Mouse (Mus musculus) right cerebral cortex, postnatal 14 days (tissue): ENCODE results near the gene Tescl.

Experiments used
- DNase-seq: peaks from one replicate; pipeline ENCODE4 v3.0.0; 2022

Tescl gene

DNA sequence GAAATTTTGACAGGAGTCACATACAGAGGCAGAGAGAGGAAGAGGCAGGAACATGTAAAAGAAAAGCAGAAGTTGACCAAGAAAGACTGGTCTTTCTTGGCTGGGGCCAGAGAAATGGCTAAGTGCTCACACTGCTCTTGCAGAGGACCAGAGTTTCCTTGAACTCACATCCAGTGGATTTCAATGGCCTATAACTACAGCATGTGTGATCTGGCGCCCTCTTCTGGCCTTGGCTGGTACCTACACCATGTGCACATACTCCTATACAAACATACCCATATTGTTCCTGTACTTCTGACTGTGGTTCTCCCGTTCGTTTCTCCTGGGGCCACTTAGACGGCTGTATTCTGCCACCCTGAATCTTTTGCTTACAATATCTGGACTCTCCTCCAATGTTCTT, 27.3 kb upstream of the Tescl start:
- DNase-seq: no peak

DNA sequence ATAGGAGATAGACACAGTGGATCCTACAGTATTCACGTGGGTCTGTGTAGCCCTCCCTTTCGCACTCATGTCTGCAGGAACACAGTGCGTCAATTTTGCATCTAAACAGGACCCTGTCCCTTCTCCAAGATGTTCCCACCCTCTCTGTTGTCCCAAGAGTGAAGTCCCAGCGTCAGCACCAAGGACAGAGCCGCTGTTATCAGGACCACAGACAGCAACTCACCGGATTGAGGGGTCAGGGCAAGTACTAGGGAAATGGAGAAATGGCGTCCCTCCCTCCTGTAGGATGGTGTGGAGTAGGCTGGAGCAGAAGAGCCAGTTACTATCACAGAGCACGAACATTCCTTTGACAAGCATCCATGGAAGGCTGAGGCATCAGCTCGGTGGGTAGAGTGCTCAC, 25.5 kb upstream of the Tescl start:
- no peak for DNase-seq

DNA sequence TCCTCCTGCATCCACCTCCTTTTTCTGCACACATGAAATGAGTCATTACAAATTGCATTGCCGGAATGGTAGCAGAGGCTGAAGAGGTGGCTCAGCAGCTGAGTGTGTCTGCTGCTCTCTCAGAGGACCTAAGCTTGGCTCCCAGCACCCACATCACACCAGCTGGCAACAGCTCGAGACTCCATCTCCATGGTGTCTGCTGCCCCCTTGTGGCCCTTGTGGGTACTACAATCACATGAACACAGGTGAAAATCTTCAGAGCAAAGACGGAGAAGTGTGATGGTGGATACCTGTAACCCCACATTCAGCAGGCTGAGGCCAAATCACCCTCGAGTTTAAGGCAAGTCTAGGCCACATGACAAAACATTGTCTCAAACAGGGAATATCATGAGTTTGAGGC, 24.2 kb upstream of the Tescl start:
- no peak for DNase-seq

DNA sequence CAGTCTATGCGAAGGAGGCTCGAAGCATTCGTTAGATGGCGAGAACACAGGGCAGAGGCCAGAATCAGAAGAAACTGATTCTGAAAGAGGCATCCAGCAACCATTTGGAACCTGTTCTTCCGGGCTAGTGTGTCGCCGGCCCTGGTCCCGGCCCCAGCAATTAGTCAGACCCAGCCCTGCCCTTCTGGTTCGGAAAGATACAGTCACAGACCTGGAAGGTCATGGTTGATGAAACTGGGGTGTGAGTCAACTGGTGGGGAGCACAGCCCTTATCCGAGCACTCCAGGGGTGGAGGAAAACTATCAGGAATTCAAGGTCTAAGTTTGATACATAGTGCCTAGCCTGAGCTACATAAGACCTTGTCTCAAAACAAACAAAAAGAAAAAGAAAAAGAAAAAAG, 22.3 kb upstream of the Tescl start:
- DNase-seq: no peak

DNA sequence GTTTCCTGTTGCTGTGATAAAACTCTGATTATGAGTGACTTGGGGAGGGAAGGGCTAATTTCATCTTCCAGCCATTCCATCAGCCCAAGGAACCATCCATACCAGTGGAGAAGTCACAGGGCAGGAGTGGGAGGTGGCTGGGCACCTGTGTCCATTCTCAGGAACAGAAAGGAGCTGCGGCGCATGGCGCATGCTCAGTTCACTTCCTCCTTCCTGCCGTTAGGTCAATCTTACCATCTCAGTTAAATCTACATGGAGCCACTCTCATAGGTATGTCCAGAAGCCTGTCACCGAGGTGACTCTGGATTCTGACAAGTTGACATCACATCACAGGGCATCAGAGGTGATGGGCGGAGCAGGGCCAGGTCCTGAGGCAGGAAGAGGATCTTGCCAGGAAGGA, 21.9 kb upstream of the Tescl start:
- DNase-seq: no peak

DNA sequence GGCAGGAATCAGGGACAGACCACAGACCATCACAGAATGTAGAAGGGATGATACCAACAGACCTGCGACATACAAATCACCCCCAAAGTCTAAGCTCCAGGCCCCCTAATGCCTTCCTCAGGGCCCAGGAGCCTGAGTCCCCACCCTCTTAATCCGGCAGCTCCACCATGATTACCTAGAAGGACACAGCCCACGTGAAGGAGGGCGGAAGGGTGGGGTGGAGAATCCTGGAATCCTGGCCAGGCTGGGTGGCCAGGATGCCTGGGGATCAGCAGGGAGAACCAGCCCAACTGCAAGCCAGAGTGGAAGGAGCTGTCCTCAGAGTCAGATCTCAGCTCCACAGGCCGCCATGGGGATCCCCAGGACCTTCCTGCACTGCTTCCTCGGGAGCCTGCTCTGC, 15.2 kb upstream of the Tescl start, which contains the start of gene Lypd5:
Gene Lypd5, plus strand, starts transcription at position 301 of the 400 bp plus-strand sequence.
- no peak for DNase-seq

DNA sequence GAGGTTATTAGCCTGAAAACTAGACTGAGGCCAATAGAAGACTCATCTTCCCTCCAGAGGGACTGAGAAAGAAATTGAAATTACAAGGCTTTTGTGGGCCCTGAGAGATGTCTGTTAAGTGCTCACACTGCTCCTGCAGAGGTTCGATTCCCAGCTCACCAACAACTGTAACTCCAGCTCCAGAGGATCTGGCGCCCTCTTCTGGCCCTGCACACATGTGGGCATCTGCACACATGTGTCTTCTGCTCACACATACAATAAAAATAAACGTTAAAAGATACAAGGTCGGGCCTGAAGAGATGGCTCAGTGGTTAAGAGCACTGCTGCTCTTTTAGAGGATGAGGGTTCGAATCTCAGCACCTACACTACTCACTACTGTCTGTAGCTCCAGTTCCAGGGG, 12.7 kb upstream of the Tescl start:
- DNase-seq: no peak

DNA sequence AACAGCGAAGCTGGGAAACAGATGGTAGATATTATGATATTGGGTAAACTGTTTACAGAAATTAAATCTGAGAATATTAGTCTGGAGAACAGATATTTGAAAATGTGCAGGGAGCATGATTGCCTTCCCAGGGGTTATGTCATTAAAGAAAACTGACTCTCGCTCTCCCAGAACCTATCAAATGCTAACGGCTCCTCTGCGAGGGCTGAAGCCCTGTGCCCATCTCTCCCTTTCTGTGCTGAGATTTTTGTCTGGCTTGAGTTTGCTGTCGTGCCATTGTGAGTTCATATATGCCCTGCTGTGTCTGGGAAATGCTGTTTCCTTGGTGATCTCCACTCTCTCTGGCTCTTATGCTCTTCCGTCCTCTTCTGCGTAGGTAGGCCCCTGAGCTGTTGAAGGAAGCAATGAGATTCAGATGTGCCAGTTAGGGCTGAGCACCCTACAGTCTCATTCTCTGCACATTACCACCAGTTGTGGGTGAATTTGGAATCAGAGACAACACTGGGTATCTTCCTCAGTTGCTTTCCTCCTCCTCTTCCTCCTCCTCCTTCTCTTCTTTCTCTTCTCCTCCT, 10.1 kb upstream of the Tescl start:
- DNase-seq: no peak

DNA sequence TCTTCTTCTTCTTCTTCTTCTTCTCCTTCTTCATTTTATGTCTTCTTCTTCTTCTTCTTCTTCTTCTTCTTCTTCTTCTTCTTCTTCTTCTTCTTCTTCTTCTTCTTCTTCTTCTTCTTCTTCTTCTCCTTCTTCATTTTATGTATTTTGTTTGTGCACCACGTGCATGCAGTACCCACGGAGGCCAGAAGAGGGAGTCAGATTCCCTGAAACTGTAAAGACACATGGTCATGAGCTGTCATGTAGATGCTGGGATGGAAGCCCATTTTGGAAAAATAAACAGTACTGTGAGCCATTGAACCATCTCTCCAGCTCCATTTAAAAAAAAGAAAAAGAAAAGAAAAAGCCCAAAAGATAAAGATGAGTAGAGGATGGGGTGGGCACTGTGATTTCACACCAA, 4.5 kb upstream of the Tescl start:
- DNase-seq: no peak

DNA sequence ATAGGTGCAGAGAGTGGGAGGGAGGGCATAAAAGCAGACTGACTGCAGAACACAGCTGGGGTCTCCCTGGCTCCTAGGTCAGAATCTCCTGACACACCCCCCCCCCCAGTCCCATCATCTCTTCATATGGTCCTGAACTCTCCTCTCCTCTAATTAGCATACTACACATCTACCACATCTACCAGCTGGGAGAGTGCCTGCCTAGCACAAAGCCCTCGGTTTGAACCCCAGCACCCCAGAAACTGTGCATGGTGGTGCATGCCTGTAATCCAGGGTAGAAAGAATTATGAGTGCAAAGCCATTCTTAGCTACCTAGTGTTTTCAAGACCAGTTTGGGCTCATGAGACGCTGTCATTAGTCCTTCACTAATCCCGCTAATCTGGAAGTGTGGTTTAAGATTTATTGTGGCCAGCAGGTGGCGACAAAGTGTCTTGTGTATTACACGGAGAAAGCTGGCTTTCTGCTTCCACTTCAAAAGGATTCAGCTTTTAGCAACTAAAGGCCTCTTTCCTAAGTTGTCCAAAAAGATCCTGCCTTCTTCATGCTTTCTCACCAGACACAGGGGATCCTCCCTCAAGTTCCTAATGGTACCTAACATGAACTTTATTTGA, 2.1 kb upstream of the Tescl start:
- peak; percentile 89 for DNase-seq

DNA sequence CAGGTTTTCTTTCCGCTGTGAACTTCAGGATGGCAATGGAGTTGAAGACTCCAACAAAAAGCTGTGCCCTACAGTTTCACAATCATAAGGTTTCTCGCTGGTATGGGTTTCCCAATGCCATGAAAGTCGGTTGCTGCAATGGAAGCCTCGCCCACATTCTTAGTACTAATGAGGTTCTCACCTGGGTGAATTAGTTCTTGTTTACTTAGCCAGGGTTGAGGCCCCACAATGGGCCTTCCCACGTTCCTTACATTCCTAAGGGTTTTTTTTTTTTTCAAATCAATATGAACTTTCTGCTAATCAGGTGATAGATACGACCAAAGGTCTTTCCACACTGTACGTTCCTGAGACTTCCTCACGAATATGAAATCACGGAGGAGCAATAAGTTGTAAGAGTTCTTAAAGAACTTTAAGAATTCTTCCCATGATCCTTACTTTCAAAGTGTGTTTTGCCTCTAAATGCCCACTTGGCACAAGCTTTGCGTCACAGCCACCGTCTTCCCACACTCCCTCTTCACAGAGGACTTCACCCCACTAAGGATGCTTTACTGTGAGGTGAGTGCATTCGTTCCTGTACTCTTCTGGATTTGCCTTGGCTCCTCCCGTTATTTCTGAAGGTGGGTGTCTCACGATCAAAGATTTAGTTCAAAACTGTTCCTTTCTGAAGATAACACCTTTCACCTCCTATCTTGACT, 6.3 kb downstream of the Tescl start:
- DNase-seq: no peak

DNA sequence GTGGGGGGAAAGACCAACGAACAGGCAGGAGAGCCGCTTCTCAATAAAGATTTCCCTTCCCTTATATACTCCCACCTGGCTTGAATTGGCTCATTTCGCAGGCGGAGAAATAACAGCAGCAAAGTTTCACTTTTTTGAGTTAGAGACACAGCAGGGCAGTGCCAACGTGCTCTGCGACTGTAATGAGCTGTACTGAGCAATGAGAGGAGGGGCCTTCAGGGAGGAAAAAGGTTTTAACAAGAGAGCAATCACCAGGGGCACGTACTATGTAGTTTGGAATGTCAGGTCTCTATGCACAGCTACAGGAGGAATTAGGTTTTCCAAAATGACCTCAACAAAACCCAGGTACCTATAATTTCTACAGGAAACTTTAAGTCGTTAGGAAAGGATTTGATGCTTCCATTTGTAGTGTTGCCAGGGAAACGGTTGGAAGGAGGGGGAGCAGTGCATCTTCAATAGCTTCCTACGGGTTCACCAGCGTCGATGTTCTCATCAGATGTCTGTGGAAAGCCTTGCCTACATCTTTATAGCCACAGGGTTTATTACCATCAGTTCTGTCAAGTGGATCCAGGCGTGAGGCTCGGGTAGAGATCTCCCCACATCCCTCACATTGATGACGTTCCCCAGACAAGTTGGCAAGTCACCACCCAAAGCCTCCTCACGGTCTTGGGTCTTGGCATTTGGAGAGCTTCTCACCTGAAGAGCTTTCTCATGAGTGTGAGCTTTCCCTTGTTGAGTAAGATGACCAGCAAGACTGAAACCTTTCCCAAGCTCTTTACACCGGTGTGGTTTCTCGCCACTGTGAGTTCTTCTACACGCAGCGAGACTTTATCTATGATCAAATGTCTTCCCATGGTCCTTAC, 7.2 kb downstream of the Tescl start:
- DNase-seq: no peak

DNA sequence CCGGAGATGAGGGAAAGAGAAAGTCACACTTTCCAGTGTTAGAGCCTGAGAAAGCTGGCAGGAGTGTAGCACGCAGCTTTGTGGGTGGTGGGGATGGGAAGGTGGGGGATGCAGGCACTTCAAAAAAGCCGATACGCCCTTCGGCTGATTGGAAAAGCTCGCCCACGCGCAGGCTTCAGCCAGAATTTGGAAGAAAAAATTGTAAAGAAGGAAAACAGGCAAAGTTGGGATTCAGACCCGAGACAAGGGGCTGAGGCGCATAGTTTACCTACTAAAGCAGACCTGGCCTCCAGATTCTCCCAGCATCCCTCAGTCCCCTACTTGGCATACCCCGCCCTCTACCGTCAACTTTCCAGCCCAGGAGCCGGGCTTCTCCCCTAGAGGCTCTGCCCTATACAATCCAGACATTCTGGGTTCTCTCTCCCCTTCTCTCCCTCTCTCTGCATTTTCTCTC, 8.0 kb downstream of the Tescl start:
- DNase-seq: peak; percentile 59

DNA sequence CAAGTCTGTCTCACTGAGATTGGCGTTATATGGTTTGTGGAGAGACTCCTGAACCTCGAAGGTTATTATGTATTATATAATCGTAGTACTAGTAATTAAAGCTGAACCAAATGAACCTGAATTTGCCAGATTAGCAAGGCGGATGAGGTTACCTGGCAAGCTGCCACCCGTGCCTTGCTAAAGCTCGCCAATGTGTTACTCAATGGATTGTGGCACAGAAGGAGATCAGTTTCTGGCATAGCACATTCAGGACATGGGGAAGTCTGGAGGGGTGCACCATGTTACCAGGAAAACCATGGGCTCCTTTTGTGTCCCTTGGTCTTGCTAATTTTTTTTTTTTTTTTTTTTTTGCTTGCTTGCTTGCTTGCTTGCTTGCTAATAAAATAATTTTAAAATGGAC, 8.5 kb downstream of the Tescl start:
- DNase-seq: peak; percentile 57

DNA sequence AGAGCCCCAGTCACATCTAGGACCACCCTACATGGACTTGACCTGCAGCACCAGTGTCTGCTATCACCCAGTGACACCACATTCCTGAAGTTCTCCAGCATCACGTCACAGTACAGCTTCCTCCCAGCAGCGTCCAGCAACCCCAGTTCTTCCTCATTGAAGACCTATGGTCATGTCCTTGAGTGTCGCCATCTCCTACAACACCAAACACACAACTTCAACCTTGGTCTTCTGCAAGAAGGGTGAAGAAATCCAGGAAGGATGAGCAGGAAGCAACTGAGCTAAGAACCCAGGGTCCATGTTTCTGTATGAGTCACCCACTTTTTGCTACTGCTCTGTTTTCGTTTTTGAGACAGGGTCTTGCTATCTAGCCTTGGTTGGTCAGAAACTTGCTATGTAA, 11.1 kb downstream of the Tescl start:
- no peak for DNase-seq

DNA sequence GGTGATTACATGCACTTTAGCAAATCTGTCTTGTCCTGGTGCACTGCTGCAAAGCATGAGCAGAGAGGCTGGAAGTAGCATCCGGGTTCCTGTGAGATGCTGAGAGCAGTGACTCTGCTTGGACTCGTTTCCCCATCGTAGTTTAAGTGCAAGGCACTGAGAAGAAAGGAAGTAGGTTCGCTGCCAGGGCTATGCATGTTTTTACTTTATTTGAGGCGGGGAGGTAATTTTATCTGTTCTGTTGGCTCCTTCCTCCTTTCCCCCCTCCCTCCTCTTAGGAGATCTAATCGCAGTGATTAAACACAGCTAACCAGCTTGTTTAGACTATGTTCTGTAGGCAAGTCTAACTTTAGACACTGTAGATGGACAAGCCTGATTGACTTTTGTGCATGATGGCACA, 14.8 kb downstream of the Tescl start:
- no peak for DNase-seq

DNA sequence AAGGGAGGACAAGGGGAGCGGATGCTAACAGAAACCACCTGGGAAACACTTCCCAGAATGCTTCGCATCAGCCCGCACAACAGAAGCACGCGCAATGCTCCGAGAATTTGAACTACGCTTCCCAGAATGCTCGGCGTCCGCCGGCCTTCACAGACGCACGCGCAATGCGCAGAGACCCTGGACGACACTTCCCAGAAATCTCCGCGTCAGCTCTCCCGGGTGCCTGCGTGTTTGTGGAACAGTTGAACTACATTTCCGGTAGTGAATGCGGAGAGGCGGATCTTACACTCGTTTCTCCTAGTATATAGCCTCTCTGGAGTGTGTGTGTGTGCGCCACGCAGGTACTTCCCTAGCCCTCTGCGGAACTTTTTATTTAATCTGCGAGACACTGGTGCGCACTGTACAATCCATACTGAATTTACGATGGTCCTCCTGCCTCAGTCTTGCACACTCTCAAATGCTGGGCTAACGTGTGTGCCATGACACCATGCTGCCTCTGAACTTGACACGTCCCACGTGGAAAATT, 17.1 kb downstream of the Tescl start, which contains the start of gene Zfp94:
Gene Zfp94, minus strand, starts transcription at position 100 of the 526 bp plus-strand sequence.
- peak; percentile 93 for DNase-seq

DNA sequence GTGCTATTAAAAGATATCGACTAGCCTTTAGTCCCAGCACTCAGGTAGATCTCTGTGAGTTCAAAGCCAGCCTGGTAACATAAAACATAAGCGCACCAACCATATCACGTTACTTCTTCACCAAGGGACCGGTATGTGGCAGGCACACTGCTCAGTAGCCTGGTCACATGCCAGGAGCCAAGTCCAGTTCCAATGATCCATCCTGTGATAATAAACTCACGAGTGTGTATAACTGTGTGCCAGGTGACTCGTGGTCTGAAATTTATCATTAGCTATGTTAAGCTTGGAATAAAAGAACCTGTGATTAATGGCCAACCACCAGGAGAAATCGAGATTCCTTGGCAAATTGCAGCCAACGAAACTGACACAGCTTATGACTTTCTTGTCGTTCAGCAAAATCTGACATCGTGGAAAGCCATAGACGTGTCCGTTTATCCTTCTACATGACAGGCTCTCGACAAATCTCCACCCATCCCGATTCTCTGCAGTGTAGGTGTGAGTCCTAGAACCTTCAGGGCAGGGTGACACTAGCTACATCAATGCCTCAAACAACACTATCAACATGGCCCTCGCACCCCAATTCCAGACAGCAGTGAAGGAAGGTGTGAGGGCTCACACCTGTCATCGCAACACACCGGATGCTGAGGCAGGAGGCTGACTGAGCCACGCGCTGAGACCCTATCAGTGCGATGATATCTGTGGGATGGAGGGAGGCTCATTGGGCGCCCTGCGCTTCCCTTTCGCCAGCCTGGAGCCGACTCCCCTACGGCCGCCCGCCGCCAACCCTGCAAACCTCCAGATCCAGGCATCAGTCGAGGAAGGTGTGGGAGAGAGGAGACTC, 17.8 kb downstream of the Tescl start:
- no peak for DNase-seq

DNA sequence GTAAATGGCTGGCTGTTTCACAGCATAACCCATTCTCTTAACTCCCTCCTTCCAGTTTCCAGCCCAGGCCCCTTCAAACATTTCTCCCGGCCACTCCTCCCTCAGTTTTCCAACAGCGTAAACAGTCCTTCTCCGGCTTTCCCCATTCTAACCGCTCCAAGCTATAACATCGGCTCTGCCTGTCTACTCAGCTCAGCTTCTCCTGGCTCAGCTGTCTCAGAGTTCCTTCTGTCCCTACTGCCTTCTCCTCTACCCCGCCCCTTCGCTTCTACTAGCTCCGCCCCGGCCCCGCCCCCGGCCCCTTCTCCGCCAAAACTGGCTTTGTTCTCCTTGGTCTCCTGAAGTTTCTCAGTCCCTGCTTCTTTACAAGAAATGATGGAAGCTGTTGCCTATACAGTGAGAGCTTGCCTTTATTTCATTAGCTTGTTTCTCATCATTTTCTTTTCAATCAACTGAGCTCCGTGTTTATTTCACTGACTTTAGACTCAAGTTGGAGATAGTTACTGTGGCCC, 32.9 kb downstream of the Tescl start, which contains the start of gene Zfp61:
Gene Zfp61, minus strand, starts transcription at position 462 of the 512 bp plus-strand sequence.
- DNase-seq: peak; percentile 19

DNA sequence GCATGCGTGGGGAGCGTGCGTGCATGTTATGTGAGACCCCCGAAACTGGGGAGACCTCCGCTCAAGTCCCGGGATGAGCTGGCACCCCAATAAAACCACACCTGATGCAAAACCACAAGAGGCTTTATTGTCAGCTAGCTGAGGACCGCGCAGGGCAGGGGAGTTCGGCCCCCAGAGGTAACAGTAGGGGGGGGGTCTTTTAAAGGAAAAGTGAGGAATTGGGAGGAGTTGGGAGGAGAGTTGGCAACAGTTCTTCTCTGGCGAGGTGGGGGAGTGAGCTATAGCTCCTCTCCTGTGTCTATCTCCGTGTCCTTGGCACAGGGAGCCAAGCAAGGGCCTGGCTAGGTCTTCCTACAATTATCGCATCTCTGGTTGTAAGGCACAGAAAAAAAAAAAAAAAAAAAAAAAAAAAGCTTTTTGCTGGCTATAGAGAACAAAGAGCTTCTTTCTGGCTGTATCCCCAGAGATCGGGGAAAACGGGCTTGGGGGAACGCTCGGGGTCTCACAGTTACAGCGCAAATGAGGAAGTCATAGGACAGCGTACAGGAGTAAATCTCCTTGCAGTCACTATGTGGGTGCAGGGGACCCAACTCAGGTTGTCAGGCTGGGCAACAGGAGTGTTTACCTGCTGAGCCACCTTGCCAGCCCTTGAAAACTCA, 33.8 kb downstream of the Tescl start:
- DNase-seq: no peak
